Mouse (Mus musculus): ENCODE measurements at regions not wholly inside any gene's neighbourhood (a gene's known extent, or its start where the extent isn't known, plus 50 kb on each side); places are given as distances from the start of the nearest gene placed in this dataset.

- DNase-seq = no peak
Observed at GRCm38 (mm10) chr14:76913850-76914249, 122.7 kb upstream of the Ccdc122 start.

GRCm38 (mm10) chr14:76912301-76913001, 124.1 kb upstream of the Ccdc122 start:
- no peak for DNase-seq

GRCm38 (mm10) chr14:76911271-76911670, 125.3 kb upstream of the Ccdc122 start:
- DNase-seq = no peak

- DNase-seq = no peak
Observed at GRCm38 (mm10) chr14:76910186-76910585, 126.4 kb upstream of the Ccdc122 start.

GRCm38 (mm10) chr14:76907941-76908340, 128.6 kb upstream of the Ccdc122 start:
- no peak for DNase-seq

- DNase-seq = no peak
Observed at GRCm38 (mm10) chr14:76902962-76903757, 133.4 kb upstream of the Ccdc122 start.

GRCm38 (mm10) chr14:76901490-76901889, 135.1 kb upstream of the Ccdc122 start:
- no peak for DNase-seq

- no peak for DNase-seq
Observed at GRCm38 (mm10) chr14:76899331-76899730, 137.2 kb upstream of the Ccdc122 start.

GRCm38 (mm10) chr14:76887708-76888107, 148.9 kb upstream of the Ccdc122 start:
- no peak for DNase-seq

- no peak for DNase-seq
Observed at GRCm38 (mm10) chr14:76887201-76887600, 149.4 kb upstream of the Ccdc122 start.

- no peak for DNase-seq
Observed at GRCm38 (mm10) chr14:76883231-76883651, 153.3 kb upstream of the Ccdc122 start.

- no peak for DNase-seq
Observed at GRCm38 (mm10) chr14:76882711-76883171, 153.8 kb upstream of the Ccdc122 start.

GRCm38 (mm10) chr14:76880851-76881250, 155.7 kb upstream of the Ccdc122 start:
- DNase-seq = no peak

- no peak for DNase-seq
Observed at GRCm38 (mm10) chr14:76877306-76877705, 159.3 kb upstream of the Ccdc122 start.

GRCm38 (mm10) chr14:76876015-76876414, 160.6 kb upstream of the Ccdc122 start:
- peak; percentile 10 to 17 for DNase-seq

GRCm38 (mm10) chr14:76875266-76875900, 161.2 kb upstream of the Ccdc122 start:
- DNase-seq = no peak

- DNase-seq = no peak
Observed at GRCm38 (mm10) chr14:76874542-76875265, 161.9 kb upstream of the Ccdc122 start.

GRCm38 (mm10) chr14:76873684-76874083, 162.9 kb upstream of the Ccdc122 start:
- no peak for DNase-seq

GRCm38 (mm10) chr14:76872976-76873375, 163.6 kb upstream of the Ccdc122 start:
- DNase-seq = no peak

GRCm38 (mm10) chr14:76872510-76872909, 164.1 kb upstream of the Ccdc122 start:
- no peak for DNase-seq

GRCm38 (mm10) chr14:76868831-76869230, 167.7 kb upstream of the Ccdc122 start:
- no peak for DNase-seq

- DNase-seq = no peak
Observed at GRCm38 (mm10) chr14:76868131-76868530, 168.4 kb upstream of the Ccdc122 start.

GRCm38 (mm10) chr14:76864664-76865063, 171.9 kb upstream of the Ccdc122 start:
- DNase-seq = no peak
